Mouse (Mus musculus) retina, postnatal 1 day (tissue): ENCODE data around the gene Cep170b.

ENCODE experiments used
- DNase-seq: peaks from one replicate; pipeline ENCODE4 v3.0.0-alpha.2; 2012

Gene Cep170b

DNA sequence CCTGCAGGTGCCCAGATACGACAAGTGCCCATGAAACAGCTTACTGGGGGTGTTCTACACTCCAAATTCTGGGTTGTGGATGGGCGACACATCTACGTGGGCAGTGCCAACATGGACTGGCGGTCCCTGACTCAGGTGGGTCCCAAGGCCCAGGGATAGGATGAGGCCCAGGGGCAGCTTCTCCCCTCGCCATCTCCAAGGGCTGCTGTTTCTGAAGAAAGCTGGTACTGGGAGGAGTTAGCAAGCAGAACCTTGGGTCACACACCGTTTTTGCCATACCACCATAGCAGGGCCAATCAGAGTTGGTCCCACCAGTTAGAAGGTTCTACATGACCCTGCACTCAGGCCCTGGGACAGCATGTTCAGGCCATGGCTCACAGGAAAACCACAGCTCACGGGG, 44.7 kb downstream of the Cep170b start:
- DNase-seq, result no peak

DNA sequence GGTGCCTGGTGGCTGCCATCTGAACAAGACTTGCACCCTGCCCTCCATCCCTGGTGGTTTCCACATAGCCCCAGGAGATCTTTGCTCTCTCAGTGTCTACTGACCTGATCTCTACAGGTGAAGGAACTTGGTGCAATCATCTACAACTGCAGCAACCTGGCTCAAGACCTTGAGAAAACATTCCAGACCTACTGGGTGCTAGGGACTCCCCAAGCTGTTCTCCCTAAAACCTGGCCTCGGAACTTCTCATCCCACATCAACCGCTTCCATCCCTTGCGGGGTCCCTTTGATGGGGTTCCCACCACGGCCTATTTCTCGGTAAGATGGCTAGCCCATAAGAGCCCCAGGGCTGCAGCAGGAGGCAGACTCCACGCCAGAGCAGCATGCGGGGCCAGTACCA, 46.3 kb downstream of the Cep170b start:
- DNase-seq, result no peak

DNA sequence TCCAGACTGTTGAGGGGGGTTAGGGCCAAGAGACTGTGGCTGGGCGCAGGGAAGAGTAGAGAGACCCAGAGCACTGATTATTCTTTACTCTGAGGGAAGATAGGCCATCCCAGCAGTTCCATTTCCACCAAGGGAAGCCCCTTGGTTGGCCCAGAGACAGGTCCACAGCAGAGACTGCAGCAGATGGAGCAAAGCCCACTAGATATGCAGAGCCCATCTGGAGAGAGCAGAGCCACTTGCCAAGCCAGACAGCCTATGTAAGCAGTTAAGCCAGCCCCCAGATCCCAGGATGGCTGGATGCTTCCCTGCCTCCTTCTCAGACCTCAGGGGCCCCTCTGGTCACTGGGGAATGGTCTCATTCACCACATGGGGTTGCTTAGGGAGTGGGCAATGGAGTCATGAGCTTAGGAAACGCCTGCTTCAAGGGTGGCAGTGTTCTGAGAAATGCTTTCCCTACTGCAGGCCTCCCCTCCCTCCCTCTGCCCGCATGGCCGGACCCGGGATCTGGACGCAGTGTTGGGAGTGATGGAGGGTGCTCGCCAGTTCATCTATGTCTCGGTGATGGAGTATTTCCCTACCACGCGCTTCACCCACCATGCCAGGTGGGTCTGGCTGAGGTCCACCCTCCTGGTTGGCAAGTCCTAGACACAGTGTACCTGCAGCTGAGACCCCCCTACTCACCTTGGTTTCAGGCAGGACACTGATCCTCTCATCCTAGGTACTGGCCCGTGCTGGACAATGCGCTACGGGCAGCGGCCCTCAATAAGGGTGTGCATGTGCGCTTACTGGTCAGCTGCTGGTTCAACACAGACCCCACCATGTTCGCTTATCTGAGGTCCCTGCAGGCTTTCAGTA, 47.0 kb downstream of the Cep170b start:
- DNase-seq, result no peak

DNA sequence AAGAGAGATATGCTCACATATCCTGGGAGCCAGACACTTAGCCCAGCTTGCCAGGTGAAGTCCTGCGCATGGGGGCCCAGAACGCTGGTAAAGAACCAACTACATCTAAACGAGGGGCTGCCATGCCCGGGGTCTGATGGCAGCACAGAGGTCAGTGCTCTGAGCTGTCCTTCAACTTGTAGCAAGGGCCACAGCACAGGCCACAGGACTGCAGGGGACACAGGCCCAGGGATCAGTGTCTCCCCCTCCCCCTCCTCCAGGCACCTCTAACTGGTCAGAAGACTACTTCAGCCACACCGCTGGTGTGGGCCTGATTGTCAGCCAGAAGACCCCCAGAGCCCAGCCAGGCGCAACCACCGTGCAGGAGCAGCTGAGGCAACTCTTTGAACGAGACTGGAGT, 47.9 kb downstream of the Cep170b start:
- no peak for DNase-seq

DNA sequence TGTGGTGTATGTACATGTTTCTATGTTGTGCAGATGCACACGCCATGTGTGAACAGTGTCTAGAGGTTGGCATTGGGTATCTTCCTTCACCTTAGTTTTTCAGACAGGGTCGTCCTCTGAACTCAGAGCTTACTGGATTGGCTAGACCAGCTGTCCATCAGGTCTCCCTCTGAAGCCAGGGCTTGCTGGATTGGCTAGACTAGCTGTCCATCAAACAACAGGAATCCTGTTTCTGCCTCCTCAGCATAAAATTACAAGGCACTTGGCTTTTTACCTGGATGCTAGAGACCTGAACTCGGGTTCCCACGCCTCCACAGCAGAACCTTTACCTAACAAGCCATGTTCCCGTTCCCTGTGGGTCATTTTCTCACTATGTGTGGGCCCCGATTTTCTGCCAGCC, 48.8 kb downstream of the Cep170b start:
- peak; percentile 76 for DNase-seq

DNA sequence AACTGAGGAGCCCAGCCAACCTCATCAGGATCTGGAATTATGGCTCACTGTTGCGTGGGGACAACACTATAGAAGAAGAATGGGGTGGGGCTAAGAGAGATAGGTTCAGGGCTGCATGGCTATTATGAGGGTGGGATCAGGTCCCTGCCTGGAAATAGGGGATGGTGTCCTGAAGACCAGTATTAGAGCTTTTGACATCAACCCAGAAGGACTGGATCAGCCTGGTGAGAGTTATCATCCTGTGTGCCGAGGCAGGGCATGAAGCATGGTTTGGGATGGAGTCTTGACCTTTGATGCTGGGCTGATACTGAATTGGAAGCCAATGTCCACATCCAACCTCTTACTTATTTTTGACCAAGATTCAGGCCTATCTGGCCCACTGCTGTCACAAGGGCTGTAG, 49.5 kb downstream of the Cep170b start:
- DNase-seq, result no peak

DNA sequence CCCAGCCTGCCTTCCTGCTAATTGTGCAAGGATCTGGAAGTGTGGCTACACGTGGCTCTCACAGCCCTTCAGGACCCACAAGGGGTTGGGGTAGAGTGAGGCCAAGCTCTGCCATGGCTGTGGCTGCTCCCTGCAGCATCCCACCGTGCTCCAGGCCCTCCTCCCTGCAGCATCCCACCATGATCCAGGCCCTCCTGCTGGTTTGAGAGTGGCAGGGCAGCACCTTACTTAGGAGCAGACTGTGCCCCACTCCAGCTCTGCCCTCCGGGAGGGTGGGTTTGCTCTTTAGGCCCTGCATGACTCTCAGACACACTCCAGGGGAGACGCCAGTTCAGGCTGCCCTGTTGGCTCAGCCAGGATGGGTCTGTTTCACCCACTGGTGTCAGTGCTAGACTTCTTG, 50.1 kb downstream of the Cep170b start:
- no peak for DNase-seq

DNA sequence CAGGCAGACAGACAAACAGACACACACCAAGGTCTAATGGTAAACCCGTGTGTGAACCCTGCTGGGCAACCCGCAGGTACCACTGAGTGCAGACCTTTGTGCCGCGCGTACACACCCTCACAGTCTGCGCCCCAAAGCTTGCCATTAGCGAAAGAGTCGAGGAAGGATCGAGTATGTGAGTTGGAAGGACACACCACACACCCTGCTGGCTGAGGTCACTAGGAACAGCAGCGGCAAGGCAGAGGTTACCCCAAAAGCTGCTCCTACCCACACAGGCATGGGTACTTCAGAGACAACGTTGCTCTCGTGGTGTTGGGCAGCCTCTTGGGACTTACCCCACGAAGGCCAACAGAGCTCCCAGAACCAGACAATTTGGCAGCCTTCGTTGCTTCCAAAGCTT, 52.1 kb downstream of the Cep170b start:
- DNase-seq, result no peak

DNA sequence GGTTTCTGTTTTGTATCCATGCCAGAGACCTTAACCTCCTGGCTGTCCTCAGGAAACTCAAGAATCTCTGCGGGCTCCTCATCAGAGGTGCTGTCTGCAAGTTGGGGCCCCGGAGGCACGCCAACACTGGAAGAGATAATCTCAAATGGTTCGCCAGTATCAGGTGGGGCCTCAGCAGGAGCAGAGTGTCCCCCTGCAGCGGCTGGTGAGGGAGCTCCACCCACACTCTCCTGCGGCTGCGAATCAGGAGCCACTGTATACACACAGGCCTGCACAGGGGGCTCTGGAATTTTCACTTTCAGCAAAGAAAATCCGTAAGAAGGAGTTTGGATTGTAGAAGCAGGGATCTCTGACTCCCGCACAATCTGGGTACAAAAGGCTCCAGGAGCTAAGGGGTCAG, 53.1 kb downstream of the Cep170b start:
- DNase-seq, result no peak

DNA sequence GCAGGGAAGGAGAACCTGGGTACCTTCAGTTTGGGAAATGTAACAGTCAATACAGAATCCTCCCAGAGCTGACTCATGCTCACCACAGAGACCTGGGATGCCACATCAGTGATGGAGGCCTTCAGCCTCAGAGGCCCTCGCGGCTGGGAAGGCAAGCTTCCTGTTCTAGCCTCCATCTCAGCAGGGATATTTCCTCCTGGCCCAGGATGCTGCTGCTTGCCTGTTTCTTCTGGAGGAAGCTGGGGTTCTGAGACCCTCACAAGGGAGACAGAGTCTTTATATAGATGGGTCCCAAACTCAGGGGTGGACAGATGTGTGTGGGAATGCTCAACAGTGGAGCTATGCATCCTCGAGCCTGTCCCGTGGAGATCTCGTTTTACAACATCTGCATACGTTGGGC, 53.8 kb downstream of the Cep170b start:
- DNase-seq, result no peak

DNA sequence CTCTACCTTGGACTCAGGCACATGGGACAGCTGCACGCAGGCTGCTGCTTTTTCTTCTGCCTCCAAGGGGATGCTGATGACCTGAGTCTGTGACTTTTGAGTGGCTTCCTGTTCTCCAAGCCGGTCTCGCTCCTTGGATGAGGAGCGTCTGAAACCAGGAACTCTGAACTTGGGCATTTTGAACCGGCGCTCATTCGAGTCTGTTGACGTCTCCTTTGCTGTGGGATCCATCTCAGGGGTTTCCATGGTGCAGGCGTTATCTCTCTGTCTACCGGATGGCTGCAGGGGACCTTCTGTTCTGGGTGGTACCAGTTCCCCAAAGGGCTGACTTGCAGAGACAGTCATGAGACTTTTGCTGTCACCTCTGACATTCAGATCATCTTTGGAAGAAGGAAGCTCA, 54.2 kb downstream of the Cep170b start:
- no peak for DNase-seq

DNA sequence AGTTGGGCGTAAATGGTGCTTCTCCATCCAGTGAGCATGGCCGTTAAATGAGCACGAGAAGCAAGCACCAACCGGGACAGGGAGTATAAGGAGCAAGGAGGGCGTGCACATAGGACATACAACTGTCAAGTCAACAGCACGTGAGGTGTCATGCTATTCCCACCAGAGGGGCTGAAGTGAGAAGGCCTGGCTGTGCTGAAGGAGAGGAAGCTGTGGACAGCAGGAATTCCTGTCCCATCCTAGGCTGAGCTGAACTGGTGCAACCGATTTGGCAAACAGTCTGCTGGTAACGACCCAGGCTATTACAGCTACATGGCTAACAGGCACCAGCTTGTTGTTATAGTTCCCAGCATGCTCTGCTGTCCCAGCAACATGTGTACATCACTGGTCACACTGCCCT, 70.8 kb downstream of the Cep170b start:
- no peak for DNase-seq

DNA sequence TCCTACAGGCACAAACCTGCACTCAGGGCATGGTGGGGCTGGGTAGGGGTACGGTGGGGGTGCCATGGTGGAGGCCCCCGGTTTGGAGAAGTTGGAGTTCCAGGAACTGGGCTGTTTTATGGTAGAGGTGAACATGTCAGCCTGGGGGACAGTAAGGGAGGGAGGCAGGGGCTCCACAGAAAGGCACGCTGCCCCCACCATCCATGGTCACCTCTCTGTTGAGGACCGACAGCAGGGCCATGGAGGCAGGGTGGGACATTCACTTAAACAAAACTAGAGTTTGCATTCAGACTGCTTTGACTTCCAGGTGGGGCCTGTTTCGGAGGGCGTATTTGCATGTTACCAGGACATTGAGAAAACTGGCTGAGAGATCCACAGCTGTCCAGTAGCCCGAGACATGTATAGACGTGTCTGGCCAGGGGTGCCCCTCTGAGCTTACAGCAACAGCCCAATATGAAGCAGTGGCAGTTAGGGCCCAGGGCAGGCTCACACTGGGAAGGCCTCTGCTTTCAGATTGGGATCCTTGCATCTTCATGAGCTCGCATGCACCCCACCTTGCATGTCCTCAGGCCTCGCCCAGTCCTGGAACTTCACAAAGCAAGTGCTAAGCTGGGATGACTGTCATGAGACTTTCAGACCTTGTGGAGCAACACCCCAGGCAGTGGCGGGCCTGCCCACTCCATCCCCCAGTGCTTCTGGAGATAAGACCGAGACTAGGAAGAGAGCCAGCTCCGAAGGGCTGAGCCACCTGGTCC, 73.5 kb downstream of the Cep170b start:
- no peak for DNase-seq

DNA sequence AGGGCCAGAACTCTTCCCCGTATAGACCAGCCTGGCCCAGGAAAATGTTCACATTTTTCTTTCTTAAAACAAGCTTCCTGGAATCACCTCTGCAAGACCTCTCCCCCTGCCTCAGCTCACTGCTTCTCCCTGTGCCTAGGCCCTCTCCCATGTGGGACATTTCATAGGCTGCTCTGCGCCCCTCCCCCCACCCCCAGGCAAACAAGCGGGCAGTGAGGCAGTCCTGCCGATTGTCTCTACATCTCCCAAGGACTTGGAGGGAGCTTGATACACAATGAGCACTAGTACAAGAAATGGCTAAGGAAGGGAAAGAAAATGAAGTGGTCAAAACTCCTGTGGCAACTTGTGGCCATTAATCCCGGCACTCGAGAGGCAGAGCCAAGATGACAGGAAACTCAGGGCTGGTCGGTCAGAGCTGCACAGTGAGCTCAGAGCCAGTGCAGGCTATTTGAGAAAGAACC, 74.1 kb downstream of the Cep170b start:
- no peak for DNase-seq

DNA sequence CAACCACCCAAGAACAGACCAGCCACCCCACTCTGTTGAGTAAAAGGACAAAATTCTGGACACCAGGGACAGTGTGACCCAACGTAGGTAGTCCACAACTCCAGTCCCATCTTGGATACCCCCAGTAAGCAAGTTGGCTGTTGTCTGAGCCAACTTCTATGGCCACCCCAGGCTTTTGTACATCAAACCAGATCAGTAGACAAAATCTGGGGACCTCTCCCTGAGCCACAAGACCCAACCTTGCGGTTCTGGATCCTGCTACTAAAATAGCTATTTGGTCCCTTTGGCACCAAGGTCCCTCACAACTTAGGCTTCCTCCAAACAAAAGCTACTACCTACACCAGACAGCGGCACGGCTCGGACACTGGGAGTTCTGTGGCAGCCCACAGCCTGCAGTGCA, 74.7 kb downstream of the Cep170b start:
- no peak for DNase-seq

DNA sequence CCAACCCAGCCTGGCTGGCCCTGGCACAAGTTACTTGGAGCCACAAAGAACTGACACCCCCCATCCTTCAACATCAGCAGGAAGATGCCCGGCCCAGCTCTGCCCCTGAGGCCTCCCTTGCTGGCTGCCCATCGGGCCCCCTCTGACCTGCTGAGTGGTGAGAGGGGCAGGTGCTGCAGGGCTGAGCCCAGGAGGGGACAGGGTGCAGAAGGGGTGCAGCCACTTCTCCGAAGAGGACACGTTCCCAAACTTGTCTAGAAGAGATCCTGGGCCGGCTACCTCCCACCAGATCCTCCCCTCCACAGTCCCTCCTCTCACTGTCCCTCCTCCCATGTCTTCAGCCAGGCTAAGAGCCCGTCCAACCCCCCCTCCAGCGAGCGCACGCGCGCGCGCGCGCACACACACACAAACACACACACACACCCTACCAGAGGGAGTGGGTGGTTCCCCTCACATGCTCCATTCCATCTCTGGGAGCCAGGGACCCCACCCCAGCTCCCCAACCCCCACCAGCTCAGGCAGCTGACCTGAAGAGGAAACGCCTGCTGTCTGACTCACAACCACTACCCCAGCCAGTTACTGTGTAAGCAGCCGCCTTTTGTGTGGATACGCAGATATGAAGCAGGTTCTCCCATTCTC, 75.3 kb downstream of the Cep170b start:
- DNase-seq, result no peak
